Mouse (Mus musculus) forebrain, embryonic 16.5 days (tissue): ENCODE measurements around the gene Klhl29. TPM values are rescaled to one million over a fixed set of nuclear protein-coding genes. Genes with fewer than 3 reads are reported as not detected.
A peak's percentile ranks its signal among the peaks of the same experiment; 100 is the strongest.

Experiments
- ATAC-seq: fragments of 200-750 bp; cut with Nextera tagmentation; 2 replicates; pipeline ENCODE4 v1.8.0; 2017; ENCODE audit warnings: mild to moderate bottlenecking, moderate library complexity
- H3K27ac ChIP-seq: fragments of 300-500 bp; sonication (generic); 2 replicates; pipeline ENCODE4 v1.5.1; 2014; ENCODE audit warnings: low read length, control low read depth
- H3K27me3 ChIP-seq: fragments of 300-500 bp; sonication (generic); replicated peaks from 2 replicates; pipeline ENCODE4 v1.6.1; 2014; ENCODE audit warnings: low read length; ENCODE audit not compliant: control insufficient read depth, insufficient read depth
- H3K36me3 ChIP-seq: fragments of 300-500 bp; sonication (generic); 2 replicates; pipeline ENCODE4 v1.6.1; 2014; ENCODE audit not compliant: control insufficient read depth, insufficient read depth
- H3K4me1 ChIP-seq: fragments of 300-500 bp; sonication (generic); replicated peaks from 2 replicates; pipeline ENCODE4 v1.6.1; 2014; ENCODE audit warnings: low read length; ENCODE audit not compliant: control insufficient read depth, insufficient read depth
- H3K4me2 ChIP-seq: fragments of 300-500 bp; sonication (generic); 2 replicates; pipeline ENCODE4 v1.6.1; 2014; ENCODE audit warnings: mild to moderate bottlenecking, low read length, control low read depth
- H3K4me3 ChIP-seq: fragments of 300-500 bp; sonication (generic); replicated peaks from 2 replicates; pipeline ENCODE4 v1.5.1; 2014; ENCODE audit warnings: mild to moderate bottlenecking, low read length, control low read depth
- H3K9ac ChIP-seq: fragments of 300-500 bp; sonication (generic); replicated peaks from 2 replicates; pipeline ENCODE4 v1.6.1; 2014; ENCODE audit warnings: low read depth, low read length, control low read depth
- H3K9me3 ChIP-seq: fragments of 300-500 bp; sonication (generic); 2 replicates; pipeline ENCODE4 v1.6.1; 2016; ENCODE audit warnings: low read length; ENCODE audit not compliant: control insufficient read depth
- WGBS: fragments of 180-500 bp; shearing (Covaris S2); extraction: QIAGEN DNeasy Blood & Tissue Kit; methylation state at CpG from one replicate; pipeline ENCODE4 v1.1.7; 2014; 5-methylcytosine and 5-hydroxymethylcytosine counted together
- polyA plus RNA-seq: library from polyadenylated mRNA; unstranded; fragments of >200 nt; fragmentation: Nextera tagmentation; extraction: Ambion mirVana; gene quantifications from 2 replicates; pipeline ENCODE4 v1.2.1, GENCODE M21; 2015

Klhl29 gene
- polyA plus RNA-seq, 1 experiment from 2014 or later = 7.3 TPM

- Histone ChIP-seq H3K9ac (no peak overlapping the region), H3K4me2 (no peak overlapping the region), H3K27ac (no peak overlapping the region), H3K4me1 (peaks cover 23% of the 10 kb centered on the region), H3K9me3 (no peaks in the 10 kb centered on the region), H3K27me3 (no peaks in the 10 kb centered on the region), H3K4me3 (no peak overlapping the region), H3K36me3 (no peaks in the 10 kb centered on the region)
- WGBS = 39% methylated on average over 15 of the region's 15 CpGs
- ATAC-seq = no peak
Measured at GRCm38 (mm10) chr12:5189446-5190150, 185.9 kb downstream of the Klhl29 start.

- WGBS = 54% methylated on average over 7 of the region's 7 CpGs
- 0 out of 2 replicates have a peak, but pooled peaks have one; percentile 13 for ATAC-seq
Measured at GRCm38 (mm10) chr12:5188899-5189298, 186.6 kb downstream of the Klhl29 start.

GRCm38 (mm10) chr12:5187773-5188333, 187.6 kb downstream of the Klhl29 start:
- 90% methylated on average over 2 of the region's 2 CpGs for WGBS
- Histone ChIP-seq H3K27ac (no peak overlapping the region), H3K4me3 (no peak overlapping the region), H3K27me3 (no peaks in the 10 kb centered on the region), H3K9ac (no peak overlapping the region), H3K4me1 (peaks cover 18% of the 10 kb centered on the region), H3K9me3 (no peaks in the 10 kb centered on the region), H3K4me2 (no peak overlapping the region), H3K36me3 (no peaks in the 10 kb centered on the region)
- ATAC-seq = no peak

More at GRCm38 (mm10) chr12:5188899-5189298, 186.6 kb downstream of the Klhl29 start:
- Histone ChIP-seq H3K27ac (no peak overlapping the region), H3K36me3 (no peaks in the 10 kb centered on the region), H3K9me3 (no peaks in the 10 kb centered on the region), H3K4me3 (no peak overlapping the region), H3K9ac (no peak overlapping the region), H3K27me3 (no peaks in the 10 kb centered on the region), H3K4me1 (peaks cover 18% of the 10 kb centered on the region), H3K4me2 (no peak overlapping the region)

GRCm38 (mm10) chr12:5186645-5187044, 188.8 kb downstream of the Klhl29 start:
- H3K9ac ChIP-seq = no peak overlapping the region
- H3K4me1 ChIP-seq = peaks cover 14% of the 10 kb centered on the region
- H3K4me3 ChIP-seq = no peak overlapping the region
- WGBS = 65% methylated on average over 1 of the region's 1 CpGs
- H3K27me3 ChIP-seq = no peaks in the 10 kb centered on the region
- H3K36me3 ChIP-seq = no peaks in the 10 kb centered on the region
- H3K4me2 ChIP-seq = no peak overlapping the region
- ATAC-seq = no peak
- H3K9me3 ChIP-seq = no peaks in the 10 kb centered on the region
- H3K27ac ChIP-seq = no peak overlapping the region

- H3K27ac ChIP-seq = no peak overlapping the region
- H3K9me3 ChIP-seq = no peaks in the 10 kb centered on the region
- no peak overlapping the region for H3K4me3 ChIP-seq
- no peak overlapping the region for H3K4me2 ChIP-seq
- no peaks in the 10 kb centered on the region for H3K27me3 ChIP-seq
- H3K36me3 ChIP-seq = no peaks in the 10 kb centered on the region
- ATAC-seq = no peak
- peaks cover 13% of the 10 kb centered on the region for H3K4me1 ChIP-seq
- H3K9ac ChIP-seq = no peak overlapping the region
- 96% methylated on average over 6 of the region's 6 CpGs for WGBS
Measured at GRCm38 (mm10) chr12:5185603-5186002, 189.9 kb downstream of the Klhl29 start.

GRCm38 (mm10) chr12:5182586-5182985, 192.9 kb downstream of the Klhl29 start:
- WGBS = 87% methylated on average over 4 of the region's 4 CpGs
- H3K4me2 ChIP-seq = no peak overlapping the region
- 0 out of 2 replicates have a peak, but pooled peaks have one; percentile 24 for ATAC-seq
- H3K4me3 ChIP-seq = no peak overlapping the region
- no peaks in the 10 kb centered on the region for H3K36me3 ChIP-seq
- no peaks in the 10 kb centered on the region for H3K27me3 ChIP-seq
- no peaks in the 10 kb centered on the region for H3K9me3 ChIP-seq
- no peak overlapping the region for H3K27ac ChIP-seq
- no peak overlapping the region for H3K9ac ChIP-seq
- H3K4me1 ChIP-seq = 0 out of 2 replicates have a peak, but pooled peaks cover 3% of the 10 kb centered on the region

- WGBS = 88% methylated on average over 4 of the region's 4 CpGs
- H3K9ac ChIP-seq = no peak overlapping the region
- ATAC-seq = no peak
Measured at GRCm38 (mm10) chr12:5182165-5182564, 193.3 kb downstream of the Klhl29 start.

GRCm38 (mm10) chr12:5176716-5177341, 198.7 kb downstream of the Klhl29 start:
- Histone ChIP-seq H3K9me3 (no peaks in the 10 kb centered on the region), H3K4me1 (no peaks in the 10 kb centered on the region), H3K27me3 (no peaks in the 10 kb centered on the region), H3K4me2 (no peak overlapping the region), H3K4me3 (no peak overlapping the region), H3K9ac (no peak overlapping the region), H3K36me3 (no peaks in the 10 kb centered on the region), H3K27ac (no peak overlapping the region)
- WGBS = 86% methylated on average over 5 of the region's 5 CpGs
- ATAC-seq = peak; percentile 8; the same call in 1 of the 2 replicates

More at GRCm38 (mm10) chr12:5182165-5182564, 193.3 kb downstream of the Klhl29 start:
- Histone ChIP-seq H3K27ac (no peak overlapping the region), H3K27me3 (no peaks in the 10 kb centered on the region), H3K4me3 (no peak overlapping the region), H3K36me3 (no peaks in the 10 kb centered on the region), H3K4me1 (0 out of 2 replicates have a peak, but pooled peaks cover 3% of the 10 kb centered on the region), H3K4me2 (no peak overlapping the region), H3K9me3 (no peaks in the 10 kb centered on the region)

GRCm38 (mm10) chr12:5166141-5166540, 209.3 kb downstream of the Klhl29 start:
- Histone ChIP-seq H3K27ac (no peak overlapping the region), H3K4me3 (no peak overlapping the region), H3K4me2 (no peak overlapping the region), H3K9ac (no peak overlapping the region), H3K36me3 (no peaks in the 10 kb centered on the region), H3K9me3 (no peaks in the 10 kb centered on the region), H3K4me1 (peaks cover 11% of the 10 kb centered on the region), H3K27me3 (no peaks in the 10 kb centered on the region)
- ATAC-seq = peak; percentile 58
- 59% methylated on average over 6 of the region's 6 CpGs for WGBS
